Mouse (Mus musculus) liver, embryonic 16.5 days (tissue): ENCODE measurements around the gene Hist1h3f. TPM values are rescaled to one million over a fixed set of nuclear protein-coding genes. Genes with fewer than 3 reads are reported as not detected.
A peak's percentile ranks its signal among the peaks of the same experiment; 100 is the strongest.
"Not testable (repeated sequence)": the region's sequence is repeated elsewhere in the genome, so short reads cannot be mapped to it uniquely, and the experiment has no call there.

ENCODE experiments used
- ATAC-seq: fragments of 200-750 bp; cut with Nextera tagmentation; 2 replicates; pipeline ENCODE4 v1.8.0; 2017; ENCODE audit warnings: low read depth, mild to moderate bottlenecking, moderate number of reproducible peaks, moderate library complexity
- H3K27ac ChIP-seq: fragments of 300-500 bp; sonication (generic); 2 replicates; pipeline ENCODE4 v1.5.1; 2014; ENCODE audit warnings: mild to moderate bottlenecking, low read length
- H3K27me3 ChIP-seq: fragments of 300-500 bp; sonication (generic); 2 replicates; pipeline ENCODE4 v1.6.1; 2014; ENCODE audit warnings: low read depth, low read length, mixed read lengths; ENCODE audit not compliant: control insufficient read depth, insufficient read depth
- H3K36me3 ChIP-seq: fragments of 300-500 bp; sonication (generic); 2 replicates; pipeline ENCODE4 v1.6.1; 2014; ENCODE audit warnings: mild to moderate bottlenecking; ENCODE audit not compliant: control insufficient read depth, insufficient read depth
- H3K4me1 ChIP-seq: fragments of 300-500 bp; sonication (generic); 2 replicates; pipeline ENCODE4 v1.6.1; 2014; ENCODE audit warnings: low read depth, low read length, mixed read lengths; ENCODE audit not compliant: control insufficient read depth
- H3K4me2 ChIP-seq: fragments of 300-500 bp; sonication (generic); 2 replicates; pipeline ENCODE4 v1.6.1; 2014; ENCODE audit warnings: low read depth, low read length, mixed read lengths
- H3K4me3 ChIP-seq: fragments of 300-500 bp; sonication (generic); 2 replicates; pipeline ENCODE4 v1.5.1; 2014; ENCODE audit warnings: low read depth, mild to moderate bottlenecking, low read length
- H3K9ac ChIP-seq: fragments of 300-500 bp; sonication (generic); 2 replicates; pipeline ENCODE4 v1.6.1; 2014; ENCODE audit warnings: low read depth, low read length
- H3K9me3 ChIP-seq: fragments of 300-500 bp; sonication (generic); replicated peaks from 2 replicates; pipeline ENCODE4 v1.6.1; 2016; ENCODE audit warnings: low read length; ENCODE audit not compliant: control insufficient read depth
- WGBS: fragments of 180-500 bp; shearing (Covaris S2); extraction: QIAGEN DNeasy Blood & Tissue Kit; methylation state at CpG from one replicate; pipeline ENCODE4 v1.1.7; 2014; ENCODE audit not compliant: insufficient replicate concordance; 5-methylcytosine and 5-hydroxymethylcytosine counted together
- polyA plus RNA-seq: library from polyadenylated mRNA; unstranded; fragments of >200 nt; fragmentation: Nextera tagmentation; extraction: Ambion mirVana; gene quantifications from 2 replicates; pipeline ENCODE4 v1.2.1, GENCODE M21; 2015

The Hist1h3f gene
- polyA plus RNA-seq, 1 experiment from 2014 or later: 1.2 TPM

DNA sequence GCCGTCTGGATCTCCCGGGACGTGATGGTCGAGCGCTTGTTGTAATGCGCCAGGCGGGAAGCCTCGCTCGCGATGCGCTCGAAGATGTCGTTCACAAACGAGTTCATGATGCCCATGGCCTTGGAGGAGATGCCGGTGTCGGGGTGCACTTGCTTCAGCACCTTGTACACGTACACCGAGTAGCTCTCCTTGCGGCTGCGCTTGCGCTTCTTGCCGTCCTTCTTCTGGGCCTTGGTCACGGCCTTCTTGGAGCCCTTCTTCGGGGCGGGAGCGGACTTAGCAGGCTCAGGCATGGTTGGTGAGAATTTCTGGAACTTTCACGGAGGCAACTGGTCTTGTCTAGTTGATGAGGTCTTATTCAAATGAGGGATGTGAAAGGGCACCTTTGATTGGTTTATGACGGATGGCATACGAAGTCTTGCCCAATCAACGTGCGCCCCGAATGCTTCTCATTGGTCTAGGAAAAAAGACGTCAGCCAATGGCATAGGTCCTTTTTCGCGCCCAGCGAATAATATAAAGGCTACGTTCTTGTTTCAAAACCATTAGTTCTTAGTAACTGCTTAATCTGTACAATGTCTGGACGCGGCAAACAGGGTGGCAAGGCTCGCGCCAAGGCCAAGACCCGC lies 30.2 kb downstream of the Hist1h3f start, which contains the start of the genes Hist1h2bf and Hist1h2ad:
Gene Hist1h2bf (minus strand): TSS at position 299 of the 627 bp plus-strand sequence.
Gene Hist1h2ad (plus strand): TSS at position 484 of the 627 bp plus-strand sequence.
- peak; percentile 77 for ATAC-seq
- Histone ChIP-seq H3K4me1 (peaks cover 18% of the 10 kb centered on the region), H3K4me2 (peak within 1 kb of the TSS; percentile 79), H3K27ac (peak within 1 kb of the TSS; percentile 98), H3K9ac (peak within 1 kb of the TSS; percentile 77), H3K4me3 (peak within 1 kb of the TSS; percentile 63)
- H3K27me3 ChIP-seq, H3K36me3 ChIP-seq, H3K9me3 ChIP-seq: not testable (repeated sequence)
- under 1% methylated on average over 34 of the region's 42 CpGs for WGBS

- H3K36me3 ChIP-seq, H3K27me3 ChIP-seq, ATAC-seq, H3K9me3 ChIP-seq: not testable (repeated sequence)
- peak overlapping the region; percentile 98 for H3K27ac ChIP-seq
- H3K9ac ChIP-seq: peak overlapping the region; percentile 67
- peaks cover 17% of the 10 kb centered on the region for H3K4me1 ChIP-seq
- H3K4me3 ChIP-seq: peak overlapping the region; percentile 55
- peak overlapping the region; percentile 60 for H3K4me2 ChIP-seq
- 0% methylated on average over 5 of the region's 39 CpGs for WGBS
Observed at GRCm38 (mm10) chr13:23574546-23575170, 30.8 kb downstream of the Hist1h3f start.

GRCm38 (mm10) chr13:23575271-23575851 lies 31.5 kb downstream of the Hist1h3f start, which contains the start of gene Hist1h3d:
Gene Hist1h3d (plus strand): TSS chr13:23575763.
- H3K36me3 ChIP-seq: no peaks in the 10 kb centered on the region
- H3K4me1 ChIP-seq: peaks cover 12% of the 10 kb centered on the region
- H3K9ac ChIP-seq: peak within 1 kb of the TSS; percentile 77
- peak; percentile 40 for ATAC-seq
- WGBS: under 1% methylated on average over 18 of the region's 18 CpGs
- no peaks in the 10 kb centered on the region for H3K9me3 ChIP-seq
- H3K27me3 ChIP-seq: no peaks in the 10 kb centered on the region
- peak within 1 kb of the TSS; percentile 70 for H3K4me2 ChIP-seq
- H3K27ac ChIP-seq: peak within 1 kb of the TSS; percentile 96
- peak within 1 kb of the TSS; percentile 64 for H3K4me3 ChIP-seq

DNA sequence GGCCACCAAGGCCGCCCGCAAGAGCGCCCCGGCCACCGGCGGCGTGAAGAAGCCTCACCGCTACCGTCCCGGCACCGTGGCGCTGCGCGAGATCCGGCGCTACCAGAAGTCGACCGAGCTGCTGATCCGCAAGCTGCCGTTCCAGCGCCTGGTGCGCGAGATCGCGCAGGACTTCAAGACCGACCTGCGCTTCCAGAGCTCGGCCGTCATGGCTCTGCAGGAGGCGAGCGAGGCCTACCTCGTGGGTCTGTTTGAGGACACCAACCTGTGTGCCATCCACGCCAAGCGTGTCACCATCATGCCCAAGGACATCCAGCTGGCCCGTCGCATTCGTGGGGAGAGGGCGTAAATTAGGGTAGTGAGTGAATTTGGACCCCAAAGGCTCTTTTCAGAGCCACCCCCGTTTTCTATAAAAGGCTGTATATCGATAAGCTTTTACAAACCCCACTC lies 32.0 kb downstream of the Hist1h3f start:
- not testable (repeated sequence) for ATAC-seq, H3K9me3 ChIP-seq, H3K36me3 ChIP-seq, H3K27me3 ChIP-seq
- peaks cover 15% of the 10 kb centered on the region for H3K4me1 ChIP-seq
- H3K27ac ChIP-seq: peak overlapping the region; percentile 90
- H3K4me3 ChIP-seq: peak overlapping the region; percentile 64
- under 1% methylated on average over 14 of the region's 40 CpGs for WGBS
- peak overlapping the region; percentile 77 for H3K9ac ChIP-seq
- peak overlapping the region; percentile 70 for H3K4me2 ChIP-seq

DNA sequence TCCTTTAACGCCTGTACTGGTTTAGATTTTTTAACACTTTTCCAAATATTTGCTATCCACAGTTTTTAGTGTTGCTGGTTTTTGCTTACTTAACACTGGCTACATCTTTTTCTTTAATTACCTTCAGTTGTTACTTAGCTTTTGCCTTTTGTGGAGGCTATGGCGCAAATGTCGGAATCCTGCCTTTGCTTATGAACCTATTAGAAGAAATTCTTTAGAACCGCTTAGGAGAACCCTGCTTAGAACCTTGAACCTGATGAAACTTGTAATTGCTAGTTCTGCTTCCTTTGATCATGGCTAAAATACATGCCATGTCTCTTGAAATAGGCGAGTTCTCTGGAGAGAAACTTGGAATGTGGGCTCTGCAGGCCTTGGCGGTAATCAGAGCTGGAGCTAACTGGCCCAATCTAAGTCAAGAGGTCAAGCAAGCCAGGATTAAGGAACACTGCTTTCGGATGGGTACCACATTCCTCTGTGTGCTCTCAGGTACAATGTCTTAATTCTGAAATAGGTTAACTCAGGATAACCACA lies 32.6 kb downstream of the Hist1h3f start:
- no peak for ATAC-seq
- peak overlapping the region; percentile 64 for H3K4me3 ChIP-seq
- peaks cover 17% of the 10 kb centered on the region for H3K4me1 ChIP-seq
- H3K36me3 ChIP-seq: no peaks in the 10 kb centered on the region
- 4% methylated on average over 7 of the region's 7 CpGs for WGBS
- H3K9me3 ChIP-seq: no peaks in the 10 kb centered on the region
- H3K9ac ChIP-seq: peak overlapping the region; percentile 77
- no peaks in the 10 kb centered on the region for H3K27me3 ChIP-seq
- peak overlapping the region; percentile 70 for H3K4me2 ChIP-seq
- peak overlapping the region; percentile 90 for H3K27ac ChIP-seq

- H3K36me3 ChIP-seq: no peaks in the 10 kb centered on the region
- H3K4me2 ChIP-seq: peak overlapping the region; percentile 70
- H3K9me3 ChIP-seq: no peaks in the 10 kb centered on the region
- no peaks in the 10 kb centered on the region for H3K27me3 ChIP-seq
- peaks cover 20% of the 10 kb centered on the region for H3K4me1 ChIP-seq
- peak overlapping the region; percentile 77 for H3K9ac ChIP-seq
- WGBS: 34% methylated on average over 6 of the region's 6 CpGs
- ATAC-seq: no peak
- H3K27ac ChIP-seq: peak overlapping the region; percentile 90
- peak overlapping the region; percentile 64 for H3K4me3 ChIP-seq
Observed at GRCm38 (mm10) chr13:23576906-23577639, 33.2 kb downstream of the Hist1h3f start.

DNA sequence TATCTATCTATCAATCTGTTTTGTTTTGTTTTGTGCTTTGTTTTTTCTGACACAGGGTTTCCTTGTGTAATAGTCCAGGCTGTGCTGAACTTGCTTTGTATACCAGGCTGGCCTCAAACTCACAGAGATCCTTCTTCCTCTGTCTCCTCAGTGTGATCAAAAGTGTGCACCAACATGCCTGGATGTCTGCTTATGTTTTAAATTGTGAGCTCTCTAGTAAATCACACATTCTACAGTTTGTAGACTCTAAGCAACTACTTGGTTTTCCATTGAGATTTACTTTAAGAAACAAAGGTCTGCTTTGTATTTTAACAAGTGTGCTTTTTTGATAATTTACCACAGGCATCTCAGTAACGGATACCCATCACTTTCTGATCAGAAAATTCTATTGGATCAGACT lies 34.0 kb downstream of the Hist1h3f start:
- Histone ChIP-seq H3K27me3 (no peaks in the 10 kb centered on the region), H3K9me3 (no peaks in the 10 kb centered on the region), H3K9ac (peak overlapping the region; percentile 54), H3K4me1 (peaks cover 26% of the 10 kb centered on the region), H3K4me2 (peak overlapping the region; percentile 32), H3K36me3 (no peaks in the 10 kb centered on the region), H3K27ac (peak overlapping the region; percentile 80), H3K4me3 (peak overlapping the region; percentile 34)
- ATAC-seq: no peak
- 63% methylated on average over 1 of the region's 1 CpGs for WGBS

DNA sequence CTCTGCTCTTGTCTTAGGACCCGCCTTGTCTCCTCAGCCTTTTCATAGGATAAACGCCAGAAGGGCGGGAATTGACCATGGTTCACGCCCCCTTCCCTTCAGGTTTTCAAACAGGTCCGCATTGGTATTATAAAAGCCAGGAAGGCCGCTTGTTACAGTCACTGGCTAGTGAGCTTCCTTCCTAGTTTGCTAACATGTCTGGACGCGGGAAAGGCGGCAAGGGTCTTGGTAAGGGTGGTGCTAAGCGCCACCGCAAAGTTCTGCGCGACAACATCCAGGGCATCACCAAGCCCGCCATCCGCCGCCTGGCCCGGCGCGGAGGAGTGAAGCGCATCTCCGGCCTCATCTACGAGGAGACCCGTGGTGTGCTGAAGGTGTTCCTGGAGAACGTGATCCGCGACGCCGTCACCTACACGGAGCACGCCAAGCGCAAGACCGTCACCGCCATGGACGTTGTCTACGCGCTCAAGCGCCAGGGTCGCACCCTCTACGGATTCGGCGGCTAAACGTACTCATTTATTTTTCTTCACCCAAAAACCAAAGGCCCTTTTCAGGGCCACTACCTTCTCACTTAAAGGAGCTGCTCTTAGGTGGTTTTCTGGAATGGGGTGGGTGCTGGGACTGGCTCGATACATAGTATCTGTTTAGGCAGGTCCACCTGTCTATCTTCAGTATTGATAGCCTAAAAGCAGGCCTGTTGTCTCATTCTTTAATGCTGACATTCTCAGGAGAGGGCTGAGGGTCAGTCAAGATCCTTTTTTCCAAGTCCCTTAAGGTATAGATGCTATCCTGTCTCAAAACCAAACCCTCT lies 37.8 kb downstream of the Hist1h3f start, which contains the start of gene Hist1h4d:
Gene Hist1h4d (plus strand): TSS at position 191 of the 811 bp plus-strand sequence.
- Histone ChIP-seq H3K27ac (peak within 1 kb of the TSS; percentile 100), H3K9ac (peak within 1 kb of the TSS; percentile 79), H3K4me2 (peak within 1 kb of the TSS; percentile 69), H3K36me3 (no peaks in the 10 kb centered on the region), H3K9me3 (no peaks in the 10 kb centered on the region), H3K4me3 (peak within 1 kb of the TSS; percentile 69), H3K4me1 (peaks cover 40% of the 10 kb centered on the region), H3K27me3 (no peaks in the 10 kb centered on the region)
- WGBS: under 1% methylated on average over 43 of the region's 43 CpGs
- ATAC-seq: peak; percentile 81
